Mouse (Mus musculus) embryonic facial prominence, embryonic 14.5 days (tissue): ENCODE measurements around the gene Ms4a10. TPM values are rescaled to one million over a fixed set of nuclear protein-coding genes. Genes with fewer than 3 reads are reported as not detected.

ENCODE experiments used
- ATAC-seq: fragments of 200-750 bp; cut with Nextera tagmentation; 2 replicates; pipeline ENCODE4 v1.8.0; 2017; ENCODE audit warnings: low read depth, moderate number of reproducible peaks, moderate TSS enrichment
- DNase-seq: peaks from one replicate; pipeline ENCODE4 v3.0.0-alpha.2; 2015; ENCODE audit warnings: low spot score
- H3K27ac ChIP-seq: fragments of 300-500 bp; sonication (generic); replicated peaks from 2 replicates; pipeline ENCODE4 v1.5.1; 2014; ENCODE audit warnings: low read depth, mild to moderate bottlenecking, low read length, moderate library complexity
- H3K27me3 ChIP-seq: fragments of 300-500 bp; sonication (generic); replicated peaks from 2 replicates; pipeline ENCODE4 v1.6.1; 2014; ENCODE audit warnings: low read length; ENCODE audit not compliant: control insufficient read depth, insufficient read depth
- H3K36me3 ChIP-seq: fragments of 300-500 bp; sonication (generic); 2 replicates; pipeline ENCODE4 v1.6.1; 2014; ENCODE audit warnings: low read length, mixed read lengths; ENCODE audit not compliant: control insufficient read depth, insufficient read depth
- H3K4me1 ChIP-seq: fragments of 300-500 bp; sonication (generic); 2 replicates; pipeline ENCODE4 v1.6.1; 2014; ENCODE audit warnings: antibody characterized with exemption, low read length; ENCODE audit not compliant: control insufficient read depth, insufficient read depth
- H3K4me2 ChIP-seq: fragments of 300-500 bp; sonication (generic); 2 replicates; pipeline ENCODE4 v1.6.1; 2014; ENCODE audit warnings: low read depth, mild to moderate bottlenecking, low read length, moderate library complexity, mixed read lengths
- H3K4me3 ChIP-seq: fragments of 300-500 bp; sonication (generic); 2 replicates; pipeline ENCODE4 v1.5.1; 2014; ENCODE audit warnings: low read depth, mild to moderate bottlenecking, low read length
- H3K9ac ChIP-seq: fragments of 300-500 bp; sonication (generic); 2 replicates; pipeline ENCODE4 v1.6.1; 2014; ENCODE audit warnings: low read depth, mild to moderate bottlenecking, low read length, moderate library complexity, mixed read lengths
- H3K9me3 ChIP-seq: fragments of 300-500 bp; sonication (generic); 2 replicates; pipeline ENCODE4 v1.6.1; 2016; ENCODE audit warnings: low read length; ENCODE audit not compliant: control insufficient read depth
- WGBS: fragments of 180-500 bp; shearing (Covaris S2); extraction: QIAGEN DNeasy Blood & Tissue Kit; methylation state at CpG from one replicate; pipeline ENCODE4 v1.1.7; 2014; 5-methylcytosine and 5-hydroxymethylcytosine counted together
- polyA plus RNA-seq: library from polyadenylated mRNA; unstranded; fragments of >200 nt; fragmentation: Nextera tagmentation; extraction: Ambion mirVana; gene quantifications from 2 replicates; pipeline ENCODE4 v1.2.1, GENCODE M21; 2014

The Ms4a10 gene
- polyA plus RNA-seq, 1 experiment from 2014 or later = 0.53 TPM

GRCm38 (mm10) chr19:10988563-10988962 lies 14.1 kb upstream of the Ms4a10 start:
- no peak for ATAC-seq
- H3K9me3 ChIP-seq = no peaks in the 10 kb centered on the region
- no peak for DNase-seq
- H3K4me2 ChIP-seq = no peak overlapping the region
- H3K27me3 ChIP-seq = no peaks in the 10 kb centered on the region; the same call in 1 of the 2 replicates
- 85% methylated on average over 1 of the region's 1 CpGs for WGBS
- no peak overlapping the region for H3K9ac ChIP-seq
- no peak overlapping the region for H3K4me3 ChIP-seq
- no peaks in the 10 kb centered on the region for H3K36me3 ChIP-seq
- H3K4me1 ChIP-seq = no peaks in the 10 kb centered on the region
- no peak overlapping the region for H3K27ac ChIP-seq

GRCm38 (mm10) chr19:10985889-10986288 lies 11.4 kb upstream of the Ms4a10 start:
- Histone ChIP-seq H3K9me3 (no peaks in the 10 kb centered on the region), H3K9ac (no peak overlapping the region), H3K27ac (no peak overlapping the region), H3K4me2 (no peak overlapping the region), H3K27me3 (no peaks in the 10 kb centered on the region; the same call in 1 of the 2 replicates), H3K4me3 (no peak overlapping the region), H3K36me3 (no peaks in the 10 kb centered on the region), H3K4me1 (no peaks in the 10 kb centered on the region)
- 81% methylated on average over 4 of the region's 4 CpGs for WGBS
- DNase-seq = no peak
- no peak for ATAC-seq

- Histone ChIP-seq H3K4me3 (no peak overlapping the region), H3K27ac (no peak overlapping the region), H3K36me3 (no peaks in the 10 kb centered on the region), H3K4me2 (no peak overlapping the region), H3K9me3 (no peaks in the 10 kb centered on the region), H3K9ac (no peak overlapping the region), H3K4me1 (no peaks in the 10 kb centered on the region), H3K27me3 (no peaks in the 10 kb centered on the region)
- 75% methylated on average over 13 of the region's 13 CpGs for WGBS
- DNase-seq (no peak), ATAC-seq (no peak)
These were observed 10.1 kb upstream of the Ms4a10 start for GRCm38 (mm10) chr19:10984551-10984950.

- DNase-seq = no peak
- no peak overlapping the region for H3K4me2 ChIP-seq
- no peaks in the 10 kb centered on the region for H3K36me3 ChIP-seq
These were observed 8.7 kb upstream of the Ms4a10 start for GRCm38 (mm10) chr19:10983146-10983545.

GRCm38 (mm10) chr19:10980210-10980609 lies 5.7 kb upstream of the Ms4a10 start:
- 94% methylated on average over 5 of the region's 5 CpGs for WGBS

More at GRCm38 (mm10) chr19:10983146-10983545, 8.7 kb upstream of the Ms4a10 start:
- H3K9me3 ChIP-seq = no peaks in the 10 kb centered on the region
- H3K9ac ChIP-seq = no peak overlapping the region
- ATAC-seq = no peak
- no peaks in the 10 kb centered on the region for H3K27me3 ChIP-seq
- H3K27ac ChIP-seq = no peak overlapping the region
- H3K4me3 ChIP-seq = no peak overlapping the region
- WGBS = 30% methylated on average over 10 of the region's 14 CpGs
- 0 out of 2 replicates have a peak, but pooled peaks cover under 1% of the 10 kb centered on the region for H3K4me1 ChIP-seq

GRCm38 (mm10) chr19:10979184-10980168 lies 5.0 kb upstream of the Ms4a10 start:
- H3K4me3 ChIP-seq = no peak overlapping the region
- no peak overlapping the region for H3K27ac ChIP-seq
- H3K27me3 ChIP-seq = no peaks in the 10 kb centered on the region
- peak overlapping the region; percentile 13; the same call in 1 of the 2 replicates for H3K4me2 ChIP-seq
- ATAC-seq (no peak), DNase-seq (peak; percentile 55)
- WGBS = 14% methylated on average over 18 of the region's 18 CpGs
- H3K4me1 ChIP-seq = 0 out of 2 replicates have a peak, but pooled peaks cover 5% of the 10 kb centered on the region
- no peaks in the 10 kb centered on the region for H3K9me3 ChIP-seq
- no peak overlapping the region for H3K9ac ChIP-seq
- H3K36me3 ChIP-seq = no peaks in the 10 kb centered on the region

More at GRCm38 (mm10) chr19:10980210-10980609, 5.7 kb upstream of the Ms4a10 start:
- Histone ChIP-seq H3K27ac (no peak overlapping the region), H3K36me3 (no peaks in the 10 kb centered on the region), H3K9ac (no peak overlapping the region), H3K9me3 (no peaks in the 10 kb centered on the region), H3K27me3 (no peaks in the 10 kb centered on the region), H3K4me2 (no peak overlapping the region), H3K4me1 (0 out of 2 replicates have a peak, but pooled peaks cover 5% of the 10 kb centered on the region), H3K4me3 (no peak overlapping the region)
- no peak for DNase-seq
- ATAC-seq = no peak

GRCm38 (mm10) chr19:10976318-10976717 lies 1.8 kb upstream of the Ms4a10 start:
- H3K9ac ChIP-seq = no peak overlapping the region
- H3K4me2 ChIP-seq = no peak overlapping the region
- no peaks in the 10 kb centered on the region for H3K9me3 ChIP-seq
- 40% methylated on average over 4 of the region's 4 CpGs for WGBS
- H3K36me3 ChIP-seq = no peaks in the 10 kb centered on the region
- 0 out of 2 replicates have a peak, but pooled peaks cover 5% of the 10 kb centered on the region for H3K4me1 ChIP-seq
- ATAC-seq (no peak), DNase-seq (peak; percentile 42)
- no peak overlapping the region for H3K4me3 ChIP-seq
- H3K27ac ChIP-seq = no peak overlapping the region
- H3K27me3 ChIP-seq = no peaks in the 10 kb centered on the region

GRCm38 (mm10) chr19:10975187-10975586 lies 717 bp upstream of the Ms4a10 start:
- H3K27ac ChIP-seq = no peak overlapping the region
- H3K9me3 ChIP-seq = no peaks in the 10 kb centered on the region
- no peaks in the 10 kb centered on the region for H3K36me3 ChIP-seq
- WGBS = 79% methylated on average over 2 of the region's 2 CpGs
- 0 out of 2 replicates have a peak, but pooled peaks cover 5% of the 10 kb centered on the region for H3K4me1 ChIP-seq
- no peak overlapping the region for H3K4me3 ChIP-seq
- no peaks in the 10 kb centered on the region for H3K27me3 ChIP-seq
- DNase-seq (no peak), ATAC-seq (no peak)
- H3K4me2 ChIP-seq = no peak overlapping the region
- H3K9ac ChIP-seq = no peak overlapping the region
